Mouse (Mus musculus): ENCODE data around the gene Ralgapa2. TPM values are rescaled to one million over a fixed set of nuclear protein-coding genes. Genes with fewer than 3 reads are reported as not detected.

The Ralgapa2 gene
- polyA plus RNA-seq, 1 experiment, result 21.1 TPM

- DNase-seq, result no peak
- WGBS, result 18% methylated on average over 11 of the region's 11 CpGs
- H3K4me1 ChIP-seq (ENCODE audit: control insufficient read depth, insufficient read depth, low read length), result peaks cover 9% of the 10 kb centered on the region
- no peak overlapping the region for H3K4me3 ChIP-seq (replicated peaks; ENCODE audit: extremely low read depth, low read depth, low read length)
- no peak for TF ChIP-seq CTCF (IDR thresholded peaks at IDR 0.05; ENCODE audit: insufficient read depth, low read length)
- TF ChIP-seq POLR2A (IDR thresholded peaks at IDR 0.05; ENCODE audit: borderline replicate concordance, extremely low read depth, low read depth, low read length), result no peak
Measured at GRCm38 (mm10) chr2:146219791-146220190, 292.4 kb downstream of the Ralgapa2 start.

- TF ChIP-seq CTCF (IDR thresholded peaks at IDR 0.05; ENCODE audit: insufficient read depth, low read length), result no peak
- Histone ChIP-seq H3K4me1 (ENCODE audit: control insufficient read depth, insufficient read depth, low read length) (peaks cover 9% of the 10 kb centered on the region), H3K4me3 (replicated peaks; ENCODE audit: extremely low read depth, low read depth, low read length) (no peak overlapping the region)
- WGBS, result 8% methylated on average over 19 of the region's 19 CpGs
- DNase-seq, result no peak
Measured at GRCm38 (mm10) chr2:146218881-146219535, 293.1 kb downstream of the Ralgapa2 start.

GRCm38 (mm10) chr2:146218161-146218691 lies 293.9 kb downstream of the Ralgapa2 start:
- TF ChIP-seq CTCF (IDR thresholded peaks at IDR 0.05; ENCODE audit: insufficient read depth, low read length), result no peak
- no peak for TF ChIP-seq POLR2A (IDR thresholded peaks at IDR 0.05; ENCODE audit: borderline replicate concordance, extremely low read depth, low read depth, low read length)
- Histone ChIP-seq H3K4me3 (replicated peaks; ENCODE audit: extremely low read depth, low read depth, low read length) (no peak overlapping the region), H3K4me1 (ENCODE audit: control insufficient read depth, insufficient read depth, low read length) (peaks cover 9% of the 10 kb centered on the region)
- WGBS, result 2% methylated on average over 40 of the region's 40 CpGs
- DNase-seq, result no peak

GRCm38 (mm10) chr2:146217227-146217980 lies 294.7 kb downstream of the Ralgapa2 start:
- WGBS, result 4% methylated on average over 16 of the region's 16 CpGs
- peaks cover 9% of the 10 kb centered on the region for H3K4me1 ChIP-seq (ENCODE audit: control insufficient read depth, insufficient read depth, low read length)
- DNase-seq, result no peak
- TF ChIP-seq POLR2A (IDR thresholded peaks at IDR 0.05; ENCODE audit: borderline replicate concordance, extremely low read depth, low read depth, low read length), result no peak
- TF ChIP-seq CTCF (IDR thresholded peaks at IDR 0.05; ENCODE audit: insufficient read depth, low read length), result no peak
- H3K4me3 ChIP-seq (replicated peaks; ENCODE audit: extremely low read depth, low read depth, low read length), result no peak overlapping the region

GRCm38 (mm10) chr2:146216111-146217064 lies 295.8 kb downstream of the Ralgapa2 start:
- 26% methylated on average over 14 of the region's 14 CpGs for WGBS
- Histone ChIP-seq H3K4me3 (replicated peaks; ENCODE audit: extremely low read depth, low read depth, low read length) (no peak overlapping the region), H3K4me1 (ENCODE audit: control insufficient read depth, insufficient read depth, low read length) (peaks cover 9% of the 10 kb centered on the region)
- DNase-seq, result no peak
- no peak for TF ChIP-seq POLR2A (IDR thresholded peaks at IDR 0.05; ENCODE audit: borderline replicate concordance, extremely low read depth, low read depth, low read length)
- TF ChIP-seq CTCF (IDR thresholded peaks at IDR 0.05; ENCODE audit: insufficient read depth, low read length), result no peak

- DNase-seq, result peak; percentile 14
- whole genome bisulfite sequencing, result 7% methylated on average over 9 of the region's 9 CpGs
- Histone ChIP-seq H3K4me1 (ENCODE audit: control insufficient read depth, insufficient read depth, low read length) (peaks cover 5% of the 10 kb centered on the region; the same call in 1 of the 2 replicates), H3K4me3 (replicated peaks; ENCODE audit: extremely low read depth, low read depth, low read length) (no peak overlapping the region)
- TF ChIP-seq POLR2A (IDR thresholded peaks at IDR 0.05; ENCODE audit: borderline replicate concordance, extremely low read depth, low read depth, low read length), result no peak
- peak; percentile 77 for TF ChIP-seq CTCF (IDR thresholded peaks at IDR 0.05; ENCODE audit: insufficient read depth, low read length)
Measured at GRCm38 (mm10) chr2:146214715-146215114, 297.4 kb downstream of the Ralgapa2 start.

- DNase-seq, result no peak
- H3K4me3 ChIP-seq (replicated peaks; ENCODE audit: extremely low read depth, low read depth, low read length), result no peak overlapping the region
- no peak for TF ChIP-seq POLR2A (IDR thresholded peaks at IDR 0.05; ENCODE audit: borderline replicate concordance, extremely low read depth, low read depth, low read length)
- no peak for TF ChIP-seq CTCF (IDR thresholded peaks at IDR 0.05; ENCODE audit: insufficient read depth, low read length)
- no peaks in the 10 kb centered on the region for H3K4me1 ChIP-seq (ENCODE audit: control insufficient read depth, insufficient read depth, low read length)
- WGBS, result 44% methylated on average over 4 of the region's 4 CpGs
Measured at GRCm38 (mm10) chr2:146210968-146211367, 301.2 kb downstream of the Ralgapa2 start.

- no peak for TF ChIP-seq CTCF (IDR thresholded peaks at IDR 0.05; ENCODE audit: insufficient read depth, low read length)
- TF ChIP-seq POLR2A (IDR thresholded peaks at IDR 0.05; ENCODE audit: borderline replicate concordance, extremely low read depth, low read depth, low read length), result no peak
- no peak for DNase-seq
- Histone ChIP-seq H3K4me3 (replicated peaks; ENCODE audit: extremely low read depth, low read depth, low read length) (no peak overlapping the region), H3K4me1 (ENCODE audit: control insufficient read depth, insufficient read depth, low read length) (no peaks in the 10 kb centered on the region)
- whole genome bisulfite sequencing, result 36% methylated on average over 7 of the region's 7 CpGs
Measured at GRCm38 (mm10) chr2:146197947-146198346, 314.2 kb downstream of the Ralgapa2 start.

GRCm38 (mm10) chr2:146196126-146196525 lies 316.0 kb downstream of the Ralgapa2 start:
- no peaks in the 10 kb centered on the region for H3K4me1 ChIP-seq (ENCODE audit: control insufficient read depth, insufficient read depth, low read length)
- WGBS, result 90% methylated on average over 11 of the region's 11 CpGs
- no peak for DNase-seq
- TF ChIP-seq CTCF (IDR thresholded peaks at IDR 0.05; ENCODE audit: insufficient read depth, low read length) (no peak), POLR2A (IDR thresholded peaks at IDR 0.05; ENCODE audit: borderline replicate concordance, extremely low read depth, low read depth, low read length) (no peak)
- no peak overlapping the region for H3K4me3 ChIP-seq (replicated peaks; ENCODE audit: extremely low read depth, low read depth, low read length)
